Mouse (Mus musculus) monocyte, adult 5-6 weeks (primary cell): ENCODE data around the gene Rapgef1. TPM values are rescaled to one million over a fixed set of nuclear protein-coding genes. Genes with fewer than 3 reads are reported as not detected.
A peak's percentile ranks its signal among the peaks of the same experiment; 100 is the strongest.
"Not testable (repeated sequence)": the region's sequence is repeated elsewhere in the genome, so short reads cannot be mapped to it uniquely, and the experiment has no call there.

Experiments used
- ATAC-seq: fragments of 153-309, 156-312 bp; replicated peaks from 2 replicates; pipeline ENCODE4 v1.8.0; 2017; ENCODE audit warnings: mild to moderate bottlenecking; ENCODE audit not compliant: low TSS enrichment, insufficient number of reproducible peaks, severe bottlenecking, poor library complexity, low FRiP score
- total RNA-seq: library from RNA; stranded (forward); fragments of 200-1000, 200-491, 200-594 nt; gene quantifications from 3 replicates; pipeline ENCODE4 v1.2.3, GENCODE M21; 2017

The Rapgef1 gene
- total RNA-seq, 1 experiment from 2014 or later = 62.3 TPM

DNA sequence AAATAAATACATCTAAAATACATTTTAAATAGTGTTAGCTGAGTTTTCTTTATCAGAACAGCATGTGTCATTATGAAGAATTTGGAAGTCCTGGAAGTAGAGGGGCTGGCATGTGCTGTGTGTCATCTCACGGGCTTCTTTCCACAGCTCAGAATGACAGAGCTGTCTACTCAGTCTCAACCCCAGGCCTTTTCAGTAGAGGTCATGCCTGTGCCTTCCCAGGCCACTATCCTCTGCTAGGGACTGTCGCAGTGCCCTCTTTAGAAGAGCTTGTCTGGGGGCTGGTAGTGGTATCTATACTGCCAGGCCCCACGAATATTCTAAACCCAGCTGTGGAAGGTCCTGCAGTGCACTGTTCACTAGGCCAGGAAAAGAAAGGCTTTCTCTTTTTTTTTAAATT, 2.1 kb downstream of the Rapgef1 start:
- ATAC-seq = no peak

DNA sequence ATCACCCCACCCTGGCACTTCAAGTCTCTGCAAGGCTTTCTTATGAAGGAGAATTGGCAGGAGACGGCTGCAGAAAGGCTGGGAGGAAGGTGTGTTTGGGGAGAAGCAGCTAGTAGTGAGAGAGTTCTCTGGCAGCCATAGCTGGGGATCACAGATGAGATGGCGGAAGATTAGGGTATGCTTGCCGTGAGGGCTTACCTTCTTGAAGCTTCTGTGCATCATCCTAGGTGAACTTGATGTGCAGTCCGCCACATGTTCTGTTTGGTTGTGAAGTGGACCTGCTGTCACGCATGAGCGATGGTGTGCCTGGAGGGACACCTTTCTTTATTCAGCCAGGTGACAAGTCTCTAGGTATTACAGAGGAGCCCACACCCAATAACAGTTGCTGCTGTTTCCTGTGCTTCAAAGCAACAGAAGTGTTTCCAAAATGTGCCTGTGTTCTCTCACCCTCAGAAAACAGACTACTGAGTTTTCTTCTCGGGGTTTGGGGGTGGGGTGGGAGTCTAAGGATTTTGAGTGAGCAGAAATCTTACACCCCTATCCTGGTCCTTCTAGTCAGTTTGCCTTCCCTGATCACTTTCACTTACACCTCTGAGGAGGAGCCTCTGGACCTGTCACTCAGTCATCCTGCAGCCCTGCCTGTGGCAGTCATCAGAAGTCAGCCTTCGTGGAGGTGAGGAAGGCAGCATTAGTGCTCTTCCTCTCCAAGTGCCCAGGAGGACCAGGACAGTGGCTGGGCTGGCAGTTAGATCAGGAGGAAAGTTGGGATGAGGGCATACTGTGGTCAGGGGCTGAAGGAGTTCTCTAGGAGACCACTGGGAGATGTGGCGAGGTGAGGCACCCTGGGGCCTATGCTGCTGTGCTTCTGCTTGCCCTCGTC, 2.8 kb downstream of the Rapgef1 start:
- no peak for ATAC-seq

DNA sequence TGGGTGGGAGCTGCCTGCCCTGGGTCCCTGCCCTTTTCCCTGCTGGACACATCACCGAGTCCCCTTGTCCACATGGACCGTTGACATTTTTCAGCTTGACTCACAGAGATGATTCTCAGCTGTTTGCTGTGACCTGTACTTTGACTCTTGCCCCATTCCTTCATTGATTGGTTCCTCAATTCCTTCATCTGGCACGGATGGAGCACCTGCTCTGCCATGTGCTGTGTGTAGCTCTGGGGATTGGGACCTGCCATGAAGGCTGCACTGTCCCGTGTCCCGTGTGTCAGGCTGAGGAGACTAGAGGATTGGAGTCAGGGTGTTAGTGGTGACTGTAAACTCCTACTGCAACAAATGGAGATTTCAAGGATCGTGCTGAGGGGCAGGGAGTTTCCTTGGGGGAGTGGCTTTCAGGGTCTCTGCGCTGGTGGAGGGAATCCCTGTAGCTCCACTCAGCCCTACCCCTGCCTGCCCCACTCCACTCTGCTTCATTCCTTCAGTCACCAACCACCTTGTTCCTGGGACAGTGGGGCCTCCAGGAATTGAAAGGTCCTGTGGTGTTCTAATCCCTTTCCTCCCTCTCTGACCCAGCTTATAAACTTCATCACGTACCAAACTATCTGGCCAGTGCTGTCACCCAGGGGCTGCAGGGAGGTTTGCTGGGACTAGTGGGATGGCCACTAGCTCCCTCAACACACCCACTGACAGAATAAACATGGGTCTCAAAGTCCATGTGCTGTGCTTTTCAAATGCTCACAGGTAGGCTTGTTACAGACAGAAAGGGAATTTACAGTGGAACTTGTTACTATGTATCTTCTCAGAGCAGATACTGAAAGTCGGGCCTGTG, 3.9 kb downstream of the Rapgef1 start:
- no peak for ATAC-seq

DNA sequence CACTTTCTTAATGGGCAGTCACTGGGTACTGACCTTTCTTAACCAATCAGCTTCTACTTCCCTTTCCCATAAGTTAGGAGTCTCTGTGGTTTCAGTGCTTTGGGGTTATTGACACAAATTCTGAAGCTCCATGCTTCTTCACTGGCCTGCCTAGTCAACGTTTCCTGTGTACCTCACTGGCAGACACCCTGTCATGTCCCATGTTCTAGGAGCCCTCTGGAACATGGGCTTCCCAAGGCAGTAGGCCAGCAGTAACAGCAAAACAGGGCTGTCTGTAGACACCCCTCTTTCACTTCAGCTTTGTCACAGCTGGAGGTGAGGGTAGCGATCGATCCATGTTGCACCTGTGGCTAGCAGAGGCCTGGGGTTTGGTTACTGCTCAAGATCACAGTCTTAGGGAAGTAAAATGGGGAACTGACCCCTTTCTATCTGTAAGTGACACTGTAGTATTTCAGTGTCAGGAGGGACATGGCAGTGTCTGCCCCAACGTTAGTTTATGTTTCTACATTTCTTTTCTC, 4.6 kb downstream of the Rapgef1 start:
- peak; percentile 62 for ATAC-seq

DNA sequence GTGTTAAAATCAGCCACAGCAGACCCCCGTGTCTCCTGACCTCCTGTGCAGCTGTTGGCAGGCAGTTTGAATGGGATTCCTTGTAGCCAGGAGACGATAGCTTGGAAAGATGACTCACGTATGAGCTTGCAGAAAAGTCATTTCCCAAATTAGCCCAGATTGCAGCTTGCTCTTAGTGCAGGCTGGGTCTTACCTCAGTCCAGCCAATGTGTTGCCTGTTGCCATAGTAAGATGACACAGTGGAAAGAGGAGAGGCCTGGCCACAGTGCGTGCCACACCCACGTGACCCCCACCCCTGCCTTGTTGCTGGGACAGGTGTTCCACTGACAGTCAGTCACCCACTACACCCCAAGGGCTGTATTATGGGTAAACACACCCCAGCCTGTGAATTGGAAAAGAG, 5.2 kb downstream of the Rapgef1 start:
- ATAC-seq = peak; percentile 51

DNA sequence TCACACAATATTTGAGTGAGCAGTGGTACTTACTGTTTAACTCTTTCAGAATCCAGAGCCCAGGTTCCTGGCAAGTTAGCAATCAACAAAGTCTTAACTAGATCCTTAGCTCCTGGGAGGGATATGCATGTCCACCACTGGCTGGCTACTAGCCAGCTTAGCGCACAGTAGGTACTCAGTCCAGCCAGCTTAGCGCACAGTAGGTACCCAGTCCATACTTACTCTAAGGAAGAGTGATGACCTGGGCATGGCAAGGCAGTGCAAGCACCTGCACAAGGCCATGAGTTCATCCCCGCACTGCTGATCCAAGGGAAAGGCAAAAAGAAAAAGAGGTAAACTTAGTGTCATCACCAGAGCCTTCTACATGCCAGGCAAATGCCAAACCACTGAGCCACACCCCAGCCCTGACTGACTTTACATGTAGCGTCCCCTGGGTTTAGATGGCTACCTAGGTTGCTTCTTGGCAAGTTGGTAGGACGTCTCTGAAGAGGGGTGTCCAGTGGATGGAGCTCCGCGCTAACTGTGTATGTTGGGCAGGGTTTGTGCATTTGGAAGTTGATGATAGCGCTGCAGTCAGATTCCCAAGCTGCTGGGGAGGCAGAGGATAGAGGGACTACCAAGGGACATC, 6.2 kb downstream of the Rapgef1 start:
- no peak for ATAC-seq

DNA sequence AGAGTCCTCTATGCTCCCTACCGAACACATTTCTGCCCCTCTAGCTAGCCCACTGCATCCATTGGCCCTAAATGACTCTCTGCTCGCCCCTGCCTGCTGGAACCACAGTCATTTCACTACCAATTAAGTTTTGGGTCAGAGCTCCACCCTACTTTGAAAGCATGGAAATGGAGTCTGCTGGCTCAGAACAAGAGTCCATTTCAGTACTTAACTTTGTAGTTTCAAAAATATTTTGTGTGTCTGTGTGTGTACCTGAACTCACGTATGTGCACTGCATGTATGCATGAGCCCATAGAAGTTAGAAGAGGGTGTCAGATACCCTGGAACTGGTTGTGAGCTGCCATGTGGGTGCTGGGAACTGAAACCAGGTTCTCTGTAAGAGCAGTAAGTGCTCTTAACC, 7.8 kb downstream of the Rapgef1 start:
- no peak for ATAC-seq

DNA sequence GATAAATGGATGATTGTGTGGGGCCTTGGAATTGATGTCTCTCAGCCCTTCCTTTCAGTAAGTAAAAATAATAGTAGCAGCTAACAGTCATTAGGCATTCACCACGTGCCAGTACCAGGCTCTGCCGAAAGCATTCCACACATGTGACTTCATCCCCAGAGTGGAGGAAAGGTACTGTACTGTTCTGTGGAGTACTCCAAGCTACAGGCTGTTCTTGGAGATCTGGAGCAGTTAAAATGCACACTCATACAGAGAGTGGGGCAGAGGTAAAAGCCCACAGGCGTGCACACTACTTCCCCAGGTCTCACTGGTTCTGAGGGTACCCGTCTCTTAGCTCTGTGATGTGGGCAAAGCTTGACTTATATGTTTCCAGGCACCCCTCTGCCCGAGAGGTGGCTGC, 8.7 kb downstream of the Rapgef1 start:
- no peak for ATAC-seq

DNA sequence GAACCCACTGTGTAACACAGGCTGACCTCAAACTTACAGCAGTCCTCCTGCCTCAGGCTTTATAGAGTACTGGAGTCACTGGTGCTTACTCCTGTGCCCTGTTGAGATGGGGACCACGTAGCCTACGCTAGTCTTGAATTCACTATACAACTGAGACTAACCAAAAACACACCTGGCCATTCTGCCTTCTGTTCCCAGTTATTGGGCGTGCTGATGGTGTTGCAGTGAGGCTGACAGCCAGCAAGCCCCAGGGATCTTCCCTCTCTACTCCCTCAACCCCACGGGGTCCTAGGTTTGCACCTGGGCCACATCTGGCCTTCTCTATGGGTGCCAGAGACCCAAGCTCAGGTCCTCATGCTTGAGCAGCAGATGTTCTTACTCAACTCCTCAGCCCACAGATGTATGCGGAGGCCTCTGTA, 9.3 kb downstream of the Rapgef1 start:
- no peak for ATAC-seq

DNA sequence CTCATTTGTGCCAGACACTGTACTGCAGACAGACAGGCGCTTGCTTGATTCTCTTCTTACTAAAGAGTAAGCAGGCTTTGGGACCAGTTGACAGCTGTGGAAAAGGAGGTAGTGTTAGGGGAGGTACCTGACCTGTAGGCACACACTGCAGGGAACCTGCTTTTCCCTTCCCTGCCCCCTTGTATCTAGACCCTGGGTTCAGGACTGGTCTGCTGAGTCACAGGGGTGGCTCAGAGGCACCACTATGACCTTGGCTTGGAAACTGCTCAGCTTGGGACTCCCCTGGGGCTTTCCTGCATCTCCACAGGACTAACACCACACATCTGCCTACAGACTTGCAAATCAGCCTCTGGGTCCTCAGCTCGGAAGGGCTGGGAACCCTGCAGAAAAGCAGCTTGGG, 9.8 kb downstream of the Rapgef1 start:
- no peak for ATAC-seq

DNA sequence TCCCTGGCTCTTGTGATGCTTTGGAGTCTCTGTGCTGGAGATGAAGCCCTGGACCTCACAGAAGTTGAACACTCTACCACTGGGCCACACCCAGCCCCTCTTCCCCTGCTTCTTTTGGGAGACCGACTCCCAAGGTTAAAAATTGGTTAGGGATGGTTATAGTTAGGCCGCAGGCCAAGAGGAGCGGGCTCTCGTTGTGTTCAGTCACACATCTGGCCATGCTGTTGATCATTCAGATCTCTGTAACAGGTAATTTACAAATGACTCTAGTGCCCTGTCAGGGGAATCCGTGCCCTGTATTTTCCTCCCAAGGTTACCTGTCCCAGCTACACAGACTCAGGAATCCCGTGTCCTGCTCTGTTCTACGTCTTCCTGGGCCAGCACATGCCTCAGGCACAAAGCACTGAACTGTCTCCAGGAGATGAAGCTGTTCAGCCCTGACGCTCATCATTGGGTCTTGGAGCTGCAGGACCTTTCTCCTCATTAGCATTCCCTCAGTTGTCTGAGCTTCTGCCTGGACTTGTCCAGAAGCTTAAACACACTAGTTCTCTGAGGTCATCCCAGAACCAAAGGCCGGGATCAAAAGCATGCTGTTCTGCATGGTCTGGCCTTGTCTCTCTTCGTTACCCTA, 10.7 kb downstream of the Rapgef1 start:
- ATAC-seq = no peak

DNA sequence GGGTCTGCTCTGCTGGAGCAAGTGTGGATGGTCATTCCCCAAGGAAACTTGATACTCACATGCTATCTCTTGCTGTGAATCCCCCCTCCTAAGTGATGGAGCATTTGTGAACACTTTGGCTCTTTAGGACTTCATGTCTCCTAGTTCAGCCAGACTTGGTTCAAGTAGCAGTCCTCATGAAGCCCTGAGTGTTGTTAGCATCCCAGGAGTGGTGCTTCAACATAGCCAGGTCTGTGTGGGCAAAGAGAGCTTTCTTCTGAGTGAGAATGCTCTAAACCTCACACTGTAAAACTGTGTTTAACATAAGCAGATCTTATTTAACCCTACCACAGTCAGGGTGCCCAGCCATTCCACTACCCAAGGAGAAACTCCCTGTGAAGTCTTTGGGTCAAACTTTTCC, 11.5 kb downstream of the Rapgef1 start:
- no peak for ATAC-seq

DNA sequence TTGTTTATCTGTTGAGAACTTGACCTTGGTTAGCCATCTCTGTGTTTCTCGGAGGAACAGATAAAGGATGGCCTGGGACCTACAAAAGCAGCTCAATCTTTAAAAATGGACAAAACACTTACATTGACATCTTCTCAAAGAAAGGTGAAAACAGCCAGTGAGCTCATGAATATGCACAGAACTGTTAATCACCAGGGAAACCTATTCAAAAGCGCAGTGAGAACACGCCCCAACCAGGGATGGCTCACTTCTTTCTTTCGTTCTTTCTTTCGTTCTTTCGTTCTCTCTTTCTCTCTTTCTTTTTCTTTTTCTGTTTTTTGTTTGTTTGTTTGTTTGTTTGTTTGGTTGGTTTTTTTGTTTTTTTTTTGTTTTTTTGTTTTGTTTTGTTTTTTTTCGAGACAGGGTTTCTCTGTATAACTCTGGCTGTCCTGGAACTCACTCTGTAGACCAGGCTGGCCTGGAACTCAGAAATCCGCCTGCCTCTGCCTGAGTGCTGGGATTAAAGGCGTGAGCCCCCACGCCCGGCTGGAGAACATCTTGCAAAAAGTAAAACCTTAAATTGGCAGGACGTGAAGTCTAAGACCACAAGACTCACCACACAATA, 12.1 kb downstream of the Rapgef1 start:
- not testable (repeated sequence) for ATAC-seq

DNA sequence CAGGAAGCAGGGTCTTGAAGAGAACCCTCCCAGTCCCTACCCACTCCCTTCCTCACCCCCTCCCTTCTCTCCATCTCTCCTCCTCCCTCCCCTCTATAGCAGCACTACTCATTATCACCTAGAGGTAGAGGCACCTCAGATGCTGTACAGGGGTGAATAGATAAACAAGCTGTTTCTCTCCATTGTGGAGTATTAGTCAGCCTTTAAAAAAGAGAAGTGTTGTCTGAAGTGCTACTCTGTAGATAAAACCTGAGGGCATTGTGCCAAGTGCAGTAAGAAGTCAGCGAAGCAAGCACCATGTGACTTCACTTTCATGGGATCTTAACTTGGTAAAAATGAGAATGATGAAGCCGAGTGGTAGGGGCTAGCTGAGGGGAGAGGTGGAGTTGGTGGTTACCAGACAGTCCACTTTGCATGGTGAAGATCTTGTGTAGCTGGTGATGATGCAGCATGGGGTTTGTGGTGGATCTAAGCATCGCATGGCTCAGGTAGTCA, 12.7 kb downstream of the Rapgef1 start:
- peak; percentile 72 for ATAC-seq

DNA sequence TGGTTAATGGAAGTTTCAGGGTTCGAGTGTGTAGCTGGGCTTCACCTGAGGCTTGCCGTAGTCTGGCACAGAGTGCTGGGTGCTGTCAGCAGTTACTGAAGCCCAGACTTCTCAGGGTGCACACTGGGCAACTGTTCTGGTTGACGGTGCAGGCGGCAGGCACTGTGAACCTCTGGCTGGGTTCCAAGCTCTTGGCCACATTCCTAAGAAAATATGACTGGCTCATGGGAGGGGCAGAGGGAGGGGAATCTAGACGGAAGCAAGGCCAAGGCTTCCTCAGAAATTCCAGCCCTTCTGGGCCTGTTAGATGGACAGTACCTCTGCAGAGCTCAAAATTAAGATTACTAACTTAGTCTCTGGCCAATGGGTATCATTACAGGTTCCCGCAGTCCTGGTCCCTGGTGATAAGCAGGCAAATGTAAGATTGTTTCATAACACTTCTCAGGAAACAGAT, 13.6 kb downstream of the Rapgef1 start:
- no peak for ATAC-seq

DNA sequence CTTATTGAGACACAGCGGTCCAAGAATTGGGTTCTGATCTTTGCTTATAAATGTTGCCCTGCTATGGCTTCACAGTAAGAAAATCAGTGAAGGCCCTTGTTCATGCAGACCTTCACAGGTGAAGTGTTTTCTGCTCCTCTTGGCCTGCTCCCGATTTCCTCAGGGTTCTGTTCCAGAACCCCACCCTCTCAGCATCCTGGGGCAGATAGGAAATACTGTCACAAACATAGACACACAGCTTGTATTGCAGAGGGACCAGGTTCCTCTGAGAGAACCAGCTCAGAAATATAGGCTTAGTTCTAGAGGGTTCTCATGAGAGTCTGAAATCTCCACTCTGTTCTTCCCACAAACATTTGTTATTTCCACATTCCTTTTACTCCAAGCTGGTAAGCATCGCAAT, 14.3 kb downstream of the Rapgef1 start:
- ATAC-seq = no peak

DNA sequence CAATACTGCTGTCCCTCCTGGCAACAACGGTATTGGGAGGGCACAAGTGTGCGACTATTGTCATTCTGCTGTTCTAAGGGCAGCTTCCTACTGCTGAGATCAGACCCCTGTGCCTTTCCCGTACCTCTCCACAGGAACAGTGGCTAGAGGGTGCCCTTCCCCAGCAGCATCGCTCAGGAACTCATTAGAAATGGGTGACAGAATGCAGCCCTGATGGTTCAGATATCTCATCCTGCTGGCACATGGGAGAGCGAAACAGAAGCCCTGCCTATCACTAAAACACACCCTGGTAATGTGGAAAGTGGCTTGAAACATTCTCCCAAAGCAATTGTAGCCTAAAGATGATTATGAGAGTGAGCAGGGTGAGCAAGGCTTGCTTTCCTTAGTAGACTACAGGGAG, 15.0 kb downstream of the Rapgef1 start:
- ATAC-seq = no peak

DNA sequence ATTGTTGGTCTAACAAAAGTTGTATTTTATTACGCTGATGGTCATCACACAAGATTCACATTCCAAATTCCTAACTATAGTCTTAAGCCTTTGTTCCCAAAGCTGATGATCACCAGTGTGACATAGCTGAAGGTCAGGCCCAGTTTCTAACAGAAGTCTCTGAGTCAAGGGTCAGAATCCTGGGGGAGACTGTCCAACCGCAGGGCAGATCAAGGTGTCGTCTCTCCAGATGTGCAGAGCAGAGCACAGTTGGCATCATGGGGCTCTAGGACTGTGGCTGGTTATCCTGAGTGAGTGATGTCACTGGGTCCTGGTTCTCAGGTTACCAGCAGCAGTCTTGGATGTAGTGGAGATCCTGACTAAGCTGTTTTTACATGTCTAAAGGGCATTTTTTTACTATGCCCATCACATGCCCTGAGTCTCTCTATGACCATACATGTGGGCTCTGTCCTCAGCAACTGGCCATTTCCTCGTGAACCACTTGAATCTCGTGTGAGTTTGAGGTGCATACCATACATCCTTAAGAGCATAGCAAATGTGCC, 16.5 kb downstream of the Rapgef1 start:
- no peak for ATAC-seq
